Mouse (Mus musculus): ENCODE results near the gene Usp49.

Usp49 gene

DNA sequence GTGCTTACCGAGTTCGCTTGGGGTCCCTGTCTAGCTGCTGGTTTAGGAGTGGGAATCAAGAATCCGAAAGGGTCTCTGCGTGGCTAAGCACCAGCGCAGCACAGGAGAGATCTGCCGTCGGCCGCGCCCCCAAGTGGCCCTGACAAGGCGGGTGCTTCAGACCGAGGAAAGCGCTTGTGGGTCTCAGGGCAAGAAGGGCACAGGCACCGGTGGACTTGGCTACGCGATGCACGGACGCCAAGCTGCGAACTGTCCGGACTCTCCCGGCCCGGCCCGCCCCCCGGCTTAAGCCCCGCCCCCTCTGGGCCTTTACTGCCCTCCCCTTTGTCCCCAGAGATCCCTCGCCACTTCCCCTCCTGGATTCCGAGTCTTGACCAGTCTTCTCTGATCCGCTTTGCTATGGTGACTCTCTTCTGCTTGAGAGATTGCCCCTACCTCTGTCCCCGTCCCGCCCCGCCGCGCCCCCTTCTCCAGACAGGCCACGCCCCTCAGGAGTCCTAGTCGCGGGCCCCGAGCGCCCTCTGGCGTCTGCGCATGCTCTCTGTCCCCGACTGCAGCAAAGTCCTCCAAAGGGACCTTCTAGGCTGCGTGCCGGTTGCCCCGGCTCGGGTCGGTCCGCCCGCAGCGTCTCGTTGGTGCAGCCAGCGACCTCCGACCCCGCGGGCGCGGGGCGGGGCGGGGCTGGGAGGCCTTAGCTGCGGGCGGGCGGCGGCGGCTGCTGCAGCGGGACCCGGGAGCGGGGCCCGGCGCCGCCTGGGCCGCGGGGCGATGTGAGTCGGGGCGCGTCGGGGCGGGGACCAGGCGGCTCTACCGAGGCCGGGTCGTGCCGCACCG is 64.2 kb downstream of the Usp49 start, which contains the start of gene Prickle4:
Gene Prickle4, minus strand, starts transcription at position 234 of the 834 bp plus-strand sequence.
- peak; percentile 99 for DNase-seq (ENCODE audit: low spot score)

DNA sequence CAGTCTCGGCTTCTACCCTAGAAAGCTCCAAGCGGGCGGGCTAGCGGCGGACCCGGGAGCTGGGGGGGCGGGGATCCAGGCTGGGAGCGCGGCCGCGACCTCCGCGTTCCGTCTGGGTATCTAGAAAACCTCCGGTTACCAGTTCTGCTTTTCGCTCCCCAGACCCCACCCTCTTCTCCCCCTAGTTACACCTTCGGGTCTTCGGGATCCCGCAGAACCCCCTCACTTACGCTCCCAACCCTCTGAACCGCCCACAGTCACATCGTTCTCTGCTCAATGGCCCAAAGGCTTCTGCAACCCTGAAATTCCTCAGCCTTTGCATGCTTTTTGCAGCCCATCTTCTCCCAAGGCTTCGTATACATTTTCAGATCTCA is 64.8 kb downstream of the Usp49 start:
- no peak for DNase-seq (ENCODE audit: low spot score)

DNA sequence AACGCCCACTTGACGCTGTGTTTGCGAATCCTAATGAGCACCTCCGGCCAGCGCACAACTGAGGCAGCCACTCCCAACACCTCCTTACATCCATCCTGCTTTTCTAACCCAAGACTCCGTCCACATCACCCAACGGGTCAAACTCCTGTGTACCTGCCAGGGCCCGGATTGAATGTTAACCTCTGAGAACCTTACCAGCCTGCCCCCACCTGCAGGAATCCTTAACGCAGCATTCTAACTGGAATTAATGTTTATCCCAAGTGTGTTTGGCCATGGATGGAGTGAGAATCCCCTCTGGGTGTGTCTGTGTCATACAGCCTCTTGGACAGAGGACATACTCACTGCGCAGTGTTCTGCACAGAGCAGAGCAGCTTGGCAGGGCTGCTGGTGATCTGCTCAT is 67.7 kb downstream of the Usp49 start:
- DNase-seq (ENCODE audit: low spot score), result no peak

DNA sequence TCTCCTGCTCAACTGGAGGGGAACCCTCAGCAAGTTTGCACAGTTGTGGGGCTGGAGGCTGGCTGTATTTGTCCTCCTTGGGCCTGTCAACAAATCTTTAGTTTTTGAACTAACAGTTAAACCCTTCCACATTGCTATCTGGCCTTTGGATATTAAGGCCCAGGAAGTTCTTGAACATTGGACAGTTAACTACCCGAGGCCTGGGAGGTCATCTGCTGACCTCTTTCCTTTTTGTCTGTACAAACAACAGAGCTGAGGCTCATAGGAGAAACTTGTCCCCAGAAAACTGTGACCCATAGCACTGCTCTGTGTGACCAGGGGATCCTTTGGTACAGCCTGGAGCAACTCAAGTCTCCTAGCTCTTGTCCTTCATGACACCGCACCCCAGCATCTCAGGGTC is 68.6 kb downstream of the Usp49 start:
- no peak for DNase-seq (ENCODE audit: low spot score)

DNA sequence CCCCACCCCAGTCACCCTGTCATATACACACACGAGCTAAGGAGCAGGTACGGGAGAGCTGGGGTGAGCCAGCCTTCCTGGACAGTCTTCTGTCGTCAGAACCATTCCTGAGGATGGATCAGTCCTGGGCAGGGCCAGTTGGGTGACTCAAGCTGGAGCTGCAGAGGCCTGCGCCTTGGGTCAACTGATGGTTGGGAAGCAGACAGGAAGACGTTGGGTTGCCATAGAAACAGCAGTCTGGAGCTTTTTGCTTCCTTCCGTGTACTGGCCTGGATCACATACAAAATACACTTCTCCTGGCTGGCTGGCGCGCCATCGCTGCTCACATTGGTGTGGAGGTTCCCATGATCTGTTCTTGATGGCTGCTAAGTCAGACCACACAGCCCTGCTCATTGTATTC is 71.3 kb downstream of the Usp49 start:
- DNase-seq (ENCODE audit: low spot score), result no peak

DNA sequence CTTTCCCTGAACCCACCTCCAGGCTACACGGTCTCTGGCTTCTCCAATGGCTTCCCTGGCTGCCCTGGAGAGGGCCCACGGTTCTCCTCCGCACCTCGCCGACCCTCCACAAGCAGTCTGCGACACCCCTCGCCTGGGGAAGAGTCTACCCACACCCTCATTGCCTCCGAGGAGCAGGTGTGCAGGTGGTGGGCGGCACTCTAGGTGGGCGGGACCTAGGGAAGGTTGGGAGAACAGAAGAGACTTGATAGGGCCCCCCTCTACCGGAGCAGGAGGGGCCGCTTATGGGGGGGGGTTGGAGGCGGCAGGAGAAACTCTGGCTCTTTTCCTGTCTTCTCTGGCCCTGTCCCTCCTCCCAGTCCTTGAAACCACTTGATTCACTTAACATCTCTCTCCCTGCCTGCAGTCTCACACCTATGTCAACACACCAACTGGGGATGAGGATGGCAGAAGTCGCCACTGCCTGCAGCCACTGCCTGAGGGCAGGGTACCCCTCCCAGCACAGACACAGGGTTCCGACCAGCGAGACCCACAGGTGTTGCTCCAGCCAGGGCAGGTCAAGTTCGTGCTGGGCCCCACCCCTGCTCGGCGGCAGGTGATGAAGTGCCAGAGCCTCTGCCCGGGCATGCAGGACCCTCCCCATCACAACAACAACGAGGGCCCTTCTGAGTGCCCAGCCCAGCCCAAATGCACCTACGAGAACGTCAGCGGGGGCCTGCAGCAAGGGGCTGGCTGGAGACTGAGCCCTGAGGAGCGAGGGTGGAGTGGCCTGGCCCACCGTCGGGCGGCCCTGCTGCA is 72.3 kb downstream of the Usp49 start:
- no peak for DNase-seq (ENCODE audit: low spot score)

DNA sequence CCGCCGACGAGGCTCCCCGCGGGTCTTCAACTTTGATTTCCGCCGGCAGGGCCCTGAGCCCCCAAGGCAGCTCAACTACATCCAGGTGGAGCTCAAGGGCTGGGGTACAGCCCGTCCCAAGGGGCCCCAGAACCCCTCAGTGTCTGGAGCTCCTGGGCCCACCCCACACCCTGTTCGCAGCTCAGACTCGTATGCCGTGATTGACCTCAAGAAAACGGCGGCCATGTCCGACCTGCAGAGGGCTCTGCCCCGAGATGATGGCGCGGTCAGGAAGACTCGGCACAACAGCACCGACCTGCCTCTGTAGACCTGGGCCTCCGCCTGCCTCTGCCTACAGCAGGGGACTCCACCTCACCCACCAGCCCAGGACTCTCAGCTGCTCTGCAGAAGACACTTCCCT is 73.1 kb downstream of the Usp49 start:
- no peak for DNase-seq (ENCODE audit: low spot score)

DNA sequence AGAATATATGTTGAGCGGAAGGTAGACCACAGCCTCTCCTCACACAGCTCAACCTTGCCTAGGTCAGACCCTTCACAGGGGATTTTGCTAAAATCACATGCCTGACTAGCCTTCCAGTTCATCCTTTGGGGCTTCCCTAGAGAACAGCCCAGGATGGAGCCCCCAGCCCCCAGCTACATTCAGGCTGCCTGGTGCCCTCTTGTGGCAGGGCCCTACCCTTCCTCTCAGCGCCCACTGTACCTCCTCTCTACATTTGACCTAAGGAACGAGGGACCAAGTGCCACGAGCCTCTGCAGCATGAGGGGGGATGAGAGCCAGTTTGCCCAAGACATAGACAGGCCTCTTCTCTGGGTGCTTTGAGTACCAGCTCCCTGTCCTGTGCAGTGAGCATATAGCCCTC is 74.2 kb downstream of the Usp49 start:
- no peak for DNase-seq (ENCODE audit: low spot score)

DNA sequence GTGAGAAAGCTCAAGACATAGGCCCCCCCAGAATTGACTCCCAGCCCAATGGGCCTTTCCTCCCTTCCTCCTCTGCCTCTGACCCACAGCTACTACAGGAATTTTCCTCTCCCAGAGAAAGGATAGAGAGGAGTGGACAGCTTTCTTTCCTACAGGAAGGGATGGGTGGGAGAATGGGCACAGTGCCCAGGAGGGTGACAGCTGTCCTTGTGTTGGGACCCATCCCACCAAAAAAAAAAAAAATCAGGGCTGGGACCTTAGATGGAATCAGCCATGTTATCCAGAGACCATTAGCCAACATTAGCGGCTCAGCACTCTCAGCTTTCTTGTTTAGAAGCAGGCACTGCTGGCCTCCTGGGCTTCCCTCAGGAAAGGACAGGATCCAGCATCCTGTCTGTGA is 75.7 kb downstream of the Usp49 start:
- DNase-seq (ENCODE audit: low spot score), result no peak

DNA sequence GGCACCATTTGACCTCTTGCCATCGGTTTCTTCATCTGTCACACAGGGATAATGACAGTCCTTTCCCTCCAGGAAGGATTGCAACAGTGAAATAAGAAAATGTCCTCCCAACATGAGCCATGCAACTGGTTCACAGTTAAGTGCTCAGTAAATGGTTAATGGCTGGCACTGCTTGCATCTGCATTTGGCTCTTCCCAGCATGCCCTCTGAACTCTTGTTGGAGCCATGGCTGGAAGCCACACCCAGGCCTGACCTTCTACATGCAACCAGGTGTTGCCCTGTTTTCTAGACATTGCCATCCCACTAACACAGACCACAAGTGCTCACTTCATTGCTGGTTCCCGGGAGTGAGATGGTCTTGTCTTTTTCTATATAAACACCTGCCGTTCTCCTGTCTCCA is 77.5 kb downstream of the Usp49 start:
- no peak for DNase-seq (ENCODE audit: low spot score)

DNA sequence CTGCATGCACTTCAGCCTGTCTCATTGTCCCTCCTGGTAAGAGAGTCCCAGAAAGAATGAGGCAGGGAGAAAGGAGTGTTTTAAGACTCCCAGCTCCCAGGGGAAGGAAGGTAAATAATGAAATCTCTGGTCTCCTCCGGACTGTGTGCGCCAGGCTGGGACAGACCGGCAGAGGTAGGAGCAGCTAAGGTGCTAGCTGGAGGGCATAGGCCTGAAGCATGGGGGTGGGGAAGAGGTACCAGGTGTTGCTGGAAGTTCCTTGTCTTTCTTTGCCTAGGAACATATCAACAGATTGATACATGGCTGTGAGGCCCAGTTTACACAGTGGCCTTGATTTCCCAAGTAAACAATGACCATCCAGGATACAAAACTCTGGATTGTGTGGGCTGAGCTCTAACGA is 78.5 kb downstream of the Usp49 start:
- DNase-seq (ENCODE audit: low spot score), result no peak

DNA sequence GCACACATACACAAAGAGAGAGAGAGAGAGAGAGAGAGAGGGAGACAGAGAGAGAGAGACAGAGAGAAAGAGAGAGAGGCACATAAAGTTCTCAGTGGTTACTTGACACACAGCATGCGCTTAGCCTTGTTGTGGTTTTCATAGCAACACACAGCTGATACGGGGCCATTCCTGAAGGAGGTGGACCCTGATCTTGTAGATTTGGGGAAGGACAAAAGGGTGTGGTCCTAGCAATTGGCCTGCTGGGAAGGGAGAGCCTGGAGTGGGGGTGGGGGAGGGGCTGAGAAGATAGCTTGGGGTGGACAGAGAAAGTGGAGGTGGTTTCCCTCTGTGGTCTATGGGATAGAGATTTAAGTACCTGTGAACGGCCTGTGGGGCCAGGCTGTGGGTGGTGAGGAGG is 79.5 kb downstream of the Usp49 start:
- DNase-seq (ENCODE audit: low spot score), result no peak

DNA sequence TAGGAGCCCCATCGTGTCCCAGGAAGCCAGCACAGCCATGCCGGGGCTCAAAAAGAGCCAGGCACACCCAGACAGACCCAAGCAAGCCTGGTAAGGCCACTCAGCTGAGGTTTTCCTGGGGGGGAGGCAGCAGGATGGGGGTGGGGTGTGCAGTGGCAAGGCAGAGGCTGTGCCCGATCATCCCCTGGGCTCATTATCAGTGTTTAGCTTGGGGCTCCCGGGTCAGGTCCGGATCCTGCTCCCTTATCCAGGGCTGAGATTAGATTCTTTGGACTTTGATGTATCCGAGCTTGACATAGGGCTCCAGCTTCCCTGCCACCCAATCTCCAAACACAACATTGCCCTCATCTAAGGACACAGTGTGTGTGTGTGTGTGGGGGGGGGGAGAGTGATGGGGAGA is 81.4 kb downstream of the Usp49 start:
- no peak for DNase-seq (ENCODE audit: low spot score)

DNA sequence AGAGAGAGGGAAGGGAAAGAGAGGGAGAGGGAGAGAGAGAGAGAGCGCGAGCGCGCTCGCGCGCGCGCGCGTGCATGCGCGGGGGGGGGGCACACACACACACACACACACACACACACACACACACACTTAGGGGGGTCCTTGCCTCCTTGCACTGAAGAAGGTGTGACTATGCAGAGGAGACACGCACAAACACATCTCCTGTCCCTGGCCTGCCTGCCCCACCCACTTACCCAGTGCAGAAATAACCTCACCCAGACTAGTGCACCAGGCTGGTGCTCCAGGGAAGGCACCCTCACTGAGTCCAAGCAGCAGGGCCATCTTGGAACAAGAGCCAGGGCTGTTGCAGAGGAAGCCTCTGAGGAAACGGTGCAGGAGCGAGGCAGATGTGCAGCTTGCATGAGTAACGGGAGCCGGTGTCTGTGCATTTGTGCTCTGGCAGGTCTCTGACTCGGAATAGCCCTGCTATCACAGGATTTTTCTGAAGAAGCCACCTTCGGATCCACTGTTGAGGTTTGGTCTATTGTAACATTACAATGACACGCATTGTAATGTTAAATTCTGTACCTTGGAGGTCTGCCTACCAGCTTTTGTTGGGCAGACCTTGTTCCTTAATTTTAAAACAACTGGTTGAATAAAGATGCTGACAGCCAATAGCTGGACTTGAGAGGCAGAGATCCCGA is 82.5 kb downstream of the Usp49 start:
- DNase-seq (ENCODE audit: low spot score), result no peak

DNA sequence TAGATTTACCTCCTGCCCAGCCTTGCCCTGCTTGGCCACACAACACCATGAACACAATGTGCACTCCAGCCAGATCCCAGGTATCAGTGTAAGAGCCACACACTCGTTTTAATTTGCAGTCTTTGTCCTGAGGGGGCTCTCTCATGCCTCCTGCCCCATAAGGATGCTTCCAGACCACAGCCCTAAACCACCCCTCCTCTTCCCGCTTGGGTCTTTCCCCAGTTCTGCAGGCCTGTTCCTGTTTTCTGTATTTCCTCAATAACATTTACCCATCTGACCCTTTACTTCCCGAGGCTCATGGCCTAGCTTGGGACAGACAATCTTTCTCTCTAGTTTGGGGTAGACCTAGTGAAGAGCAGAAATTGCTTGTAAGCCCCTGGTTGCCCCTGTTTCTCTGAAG is 84.5 kb downstream of the Usp49 start:
- no peak for DNase-seq (ENCODE audit: low spot score)

DNA sequence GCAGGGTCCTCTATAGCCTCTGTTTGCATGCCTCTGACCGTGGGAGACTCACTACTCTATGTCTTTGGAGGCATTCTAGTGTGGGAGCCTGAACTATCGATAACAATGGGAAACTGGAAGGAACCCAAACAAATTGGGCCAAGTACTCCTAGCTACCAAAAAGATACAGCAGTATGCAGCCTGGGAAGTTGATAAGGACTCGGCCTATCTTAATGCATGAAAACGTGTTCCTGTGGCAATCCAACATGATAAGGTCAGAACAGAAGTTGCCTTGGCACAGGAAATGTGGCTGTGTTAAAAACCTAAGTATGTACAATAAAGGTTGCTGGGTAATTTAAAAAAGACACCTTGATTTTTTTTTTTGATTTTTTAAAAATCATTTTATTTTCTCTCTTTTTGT is 90.7 kb downstream of the Usp49 start:
- DNase-seq (ENCODE audit: low spot score), result no peak

DNA sequence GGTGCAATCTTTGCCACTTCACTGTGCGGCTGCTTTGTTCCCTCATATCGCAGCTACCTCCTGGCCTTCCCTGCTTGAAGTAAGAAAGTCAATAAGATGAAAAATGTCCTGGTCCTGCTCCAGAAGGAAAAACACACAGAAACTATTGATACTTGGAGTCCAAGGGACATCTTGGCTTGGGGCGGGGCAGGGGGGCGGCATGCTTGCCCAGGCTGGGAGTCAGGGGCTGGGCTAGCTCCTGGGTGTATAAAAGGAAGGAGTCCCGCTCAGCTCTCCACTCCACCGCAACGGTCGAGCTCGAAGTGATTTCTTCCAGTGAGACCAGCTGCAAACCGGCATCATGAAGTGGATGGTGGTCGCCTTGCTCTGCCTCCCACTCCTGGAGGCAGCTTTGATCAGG is 96.1 kb downstream of the Usp49 start, which contains the start of gene Pgc:
Gene Pgc, plus strand, starts transcription at position 277 of the 400 bp plus-strand sequence.
- no peak for DNase-seq (ENCODE audit: low spot score)

DNA sequence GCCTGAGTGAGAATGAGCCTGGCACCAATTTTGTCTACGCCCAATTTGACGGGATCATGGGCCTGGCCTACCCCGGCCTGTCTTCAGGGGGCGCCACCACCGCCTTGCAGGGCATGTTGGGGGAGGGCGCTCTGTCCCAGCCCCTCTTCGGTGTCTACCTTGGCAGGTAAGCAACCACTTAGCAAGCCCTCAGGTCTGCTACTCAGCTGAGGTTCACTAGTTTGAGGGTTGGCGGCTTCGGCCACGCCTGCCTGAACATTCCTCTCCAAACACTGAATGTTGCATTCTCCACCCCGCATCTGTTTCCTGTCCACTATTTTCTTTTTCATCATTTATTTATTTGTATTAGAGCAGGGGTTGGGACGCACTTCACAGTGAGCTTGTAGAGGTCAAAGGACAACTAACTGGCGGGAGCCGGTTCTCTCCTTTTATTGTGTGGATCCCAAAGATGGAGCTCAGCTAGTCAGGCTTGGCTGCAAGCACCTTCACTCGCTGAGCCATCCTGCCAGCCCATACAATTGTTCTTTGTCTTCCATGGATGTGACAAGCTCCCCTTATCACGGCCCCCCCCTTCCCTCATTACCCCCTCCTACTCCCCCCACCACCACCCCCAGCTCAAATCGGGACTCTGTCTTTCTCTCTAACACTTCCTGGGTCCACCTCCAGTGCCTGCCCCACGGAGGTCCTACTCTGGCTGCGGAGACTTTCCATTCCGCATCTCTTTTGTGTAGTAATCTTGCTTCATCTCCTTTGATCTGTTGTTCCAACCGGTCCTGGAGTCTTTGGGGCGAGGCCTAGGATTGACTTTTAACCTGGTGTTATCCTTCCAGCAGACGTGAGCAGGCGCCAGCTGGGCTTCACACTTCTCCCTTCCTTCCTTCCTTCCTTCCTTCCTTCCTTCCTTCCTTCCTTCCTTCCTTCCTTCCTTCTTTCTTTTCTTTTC is 100.4 kb downstream of the Usp49 start:
- no peak for DNase-seq (ENCODE audit: low spot score)

DNA sequence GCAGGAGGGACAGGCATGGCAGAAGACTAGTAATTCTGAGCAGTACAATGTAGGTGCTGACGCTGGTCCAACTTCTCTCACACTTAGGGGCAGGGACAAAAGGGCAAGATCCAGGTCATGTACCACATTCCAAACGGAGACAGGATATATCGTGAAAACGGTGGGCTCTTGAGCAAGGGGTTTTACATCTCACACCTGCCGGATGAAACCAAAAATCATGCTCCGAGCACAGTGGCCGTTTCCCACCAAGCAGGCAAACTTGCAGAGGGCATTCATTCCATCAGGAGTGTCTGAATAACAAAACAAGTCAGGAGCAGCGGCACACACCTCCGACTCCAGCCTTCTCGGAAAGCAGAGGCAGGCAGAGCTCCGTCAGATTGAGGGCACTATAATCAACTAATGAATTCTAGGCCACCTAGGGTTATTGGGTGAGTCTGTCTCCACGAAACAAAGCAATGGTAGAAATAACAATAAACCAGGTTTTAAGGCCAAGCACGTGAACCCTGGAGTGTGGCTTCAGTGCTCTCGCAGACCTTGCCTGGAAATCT is 105.1 kb downstream of the Usp49 start:
- no peak for DNase-seq (ENCODE audit: low spot score)
